Mouse (Mus musculus): ENCODE measurements at regions not wholly inside any gene's neighbourhood (a gene's known extent, or its start where the extent isn't known, plus 50 kb on each side); places are given as distances from the start of the nearest gene placed in this dataset.
A peak's percentile ranks its signal among the peaks of the same experiment; 100 is the strongest.

DNA sequence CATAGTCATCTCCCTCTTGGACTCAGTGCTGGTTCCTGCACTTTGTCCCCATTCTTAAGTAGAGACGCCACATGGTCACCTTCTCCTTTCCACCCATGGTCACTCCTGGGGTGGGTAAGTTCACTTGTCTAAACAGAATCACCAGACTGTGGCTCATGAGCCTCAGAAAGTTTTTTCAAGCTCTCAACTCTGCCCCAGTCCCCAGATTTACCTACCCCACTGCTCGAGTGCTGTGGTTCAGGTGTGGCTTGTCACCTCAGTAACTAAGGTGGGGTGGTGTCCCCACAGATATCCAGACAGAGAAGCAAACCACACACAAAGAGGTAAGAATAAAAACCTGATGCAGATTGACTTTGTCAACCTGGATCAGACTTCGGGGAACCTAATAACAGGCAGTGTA is 87.6 kb downstream of the Rpl10-ps3 start:
- Histone ChIP-seq H3K4me1 (no peaks in the 10 kb centered on the region), H3K9ac (no peak overlapping the region), H3K4me2 (no peak overlapping the region), H3K36me3 (no peaks in the 10 kb centered on the region), H3K9me3 (no peaks in the 10 kb centered on the region), H3K27me3 (replicated peaks) (no peaks in the 10 kb centered on the region), H3K4me3 (no peak overlapping the region), H3K27ac (replicated peaks) (no peak overlapping the region)
- 76% methylated on average over 3 of the region's 3 CpGs for WGBS
- no peak for ATAC-seq (ENCODE audit: extremely low read depth, insufficient number of reproducible peaks, low FRiP score, low TSS enrichment)

DNA sequence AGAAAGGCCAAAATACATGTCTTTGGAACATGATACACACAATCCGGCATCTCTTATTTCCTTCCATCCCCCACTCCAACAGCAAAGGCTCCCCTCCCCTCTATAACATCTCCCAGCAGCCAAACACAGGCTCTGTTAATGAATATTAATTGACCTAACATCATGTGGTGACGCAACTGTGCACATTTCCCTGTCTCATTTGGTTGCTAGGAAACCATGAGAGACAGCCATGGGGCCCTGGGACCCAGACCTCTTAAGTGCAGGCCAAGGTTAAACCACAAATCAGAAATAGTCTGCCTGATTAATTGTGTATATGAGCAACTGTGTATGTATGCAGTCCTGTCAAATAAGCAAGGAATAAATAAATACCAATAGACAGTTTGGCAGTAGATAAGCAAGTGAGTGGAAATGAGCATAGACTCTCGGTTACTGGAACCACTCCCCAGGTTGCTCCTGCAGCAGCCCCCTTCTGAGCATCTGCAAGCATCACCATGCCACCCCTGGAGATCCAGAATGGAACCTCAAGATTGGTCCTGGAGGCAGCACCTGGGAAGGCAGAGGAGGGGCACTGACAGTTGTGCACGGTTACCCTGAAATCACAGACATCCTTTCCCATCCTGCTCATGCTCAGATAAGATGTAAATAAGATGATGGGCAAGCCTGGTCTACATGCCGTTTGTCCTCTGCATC is 99.6 kb downstream of the Rpl10-ps3 start:
- Histone ChIP-seq H3K27ac (replicated peaks) (no peak overlapping the region), H3K4me2 (no peak overlapping the region), H3K36me3 (no peaks in the 10 kb centered on the region), H3K4me3 (no peak overlapping the region), H3K27me3 (replicated peaks) (no peaks in the 10 kb centered on the region), H3K9ac (no peak overlapping the region), H3K9me3 (no peaks in the 10 kb centered on the region), H3K4me1 (0 out of 2 replicates have a peak, but pooled peaks cover 6% of the 10 kb centered on the region)
- WGBS = 51% methylated on average over 5 of the region's 5 CpGs
- ATAC-seq (ENCODE audit: extremely low read depth, insufficient number of reproducible peaks, low FRiP score, low TSS enrichment) = no peak

DNA sequence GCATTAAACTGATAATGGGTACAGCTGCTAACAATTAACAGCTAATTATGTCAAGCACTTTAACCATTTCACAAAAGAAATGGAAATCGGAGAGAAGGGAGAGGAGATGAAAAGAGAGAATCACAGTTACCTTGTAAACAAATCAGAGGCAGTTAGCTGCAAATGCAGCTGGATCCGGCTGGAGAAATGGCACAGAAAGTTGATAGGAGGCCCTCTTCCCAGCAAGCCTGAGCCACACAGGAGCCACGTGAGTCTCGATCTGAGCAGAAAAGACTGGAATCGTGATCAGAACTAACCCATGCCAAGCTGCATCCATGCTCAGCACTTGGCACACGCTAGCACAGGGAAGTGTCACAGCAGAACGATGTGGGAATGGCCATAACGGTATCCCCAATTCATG is 103.8 kb downstream of the Rpl10-ps3 start:
- H3K27me3 ChIP-seq (replicated peaks) = no peaks in the 10 kb centered on the region
- H3K4me2 ChIP-seq = no peak overlapping the region
- no peak overlapping the region for H3K27ac ChIP-seq (replicated peaks)
- H3K9ac ChIP-seq = no peak overlapping the region
- 54% methylated on average over 8 of the region's 8 CpGs for WGBS
- ATAC-seq (ENCODE audit: extremely low read depth, insufficient number of reproducible peaks, low FRiP score, low TSS enrichment) = no peak
- H3K4me3 ChIP-seq = no peak overlapping the region
- H3K36me3 ChIP-seq = no peaks in the 10 kb centered on the region
- H3K9me3 ChIP-seq = no peaks in the 10 kb centered on the region
- peaks cover 12% of the 10 kb centered on the region for H3K4me1 ChIP-seq

DNA sequence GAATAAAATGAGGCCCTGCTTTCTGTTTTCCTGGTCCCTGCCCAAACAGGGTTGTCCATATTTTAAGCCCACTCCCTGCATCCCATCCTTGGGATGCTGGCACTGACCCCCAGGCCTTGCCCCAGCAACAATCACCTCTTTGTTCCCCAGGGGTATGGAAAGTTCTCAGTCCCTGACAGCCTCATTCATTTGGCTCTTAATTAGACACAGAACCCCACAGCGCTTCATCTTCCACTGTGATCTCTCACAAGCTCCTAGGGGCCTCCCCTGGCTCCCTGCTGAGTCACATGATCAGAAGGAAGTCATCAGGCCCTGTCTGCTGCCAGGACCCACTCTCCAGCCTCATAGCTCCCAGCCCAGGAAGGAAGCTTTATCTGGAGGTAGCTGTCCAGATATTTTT is 108.9 kb downstream of the Rpl10-ps3 start:
- WGBS = 50% methylated on average over 1 of the region's 1 CpGs
- ATAC-seq (ENCODE audit: extremely low read depth, insufficient number of reproducible peaks, low FRiP score, low TSS enrichment) = no peak
- H3K4me3 ChIP-seq = no peak overlapping the region
- peaks cover 12% of the 10 kb centered on the region for H3K4me1 ChIP-seq
- no peaks in the 10 kb centered on the region for H3K27me3 ChIP-seq (replicated peaks)
- H3K36me3 ChIP-seq = no peaks in the 10 kb centered on the region
- peak overlapping the region; percentile 20; the same call in 1 of the 2 replicates for H3K27ac ChIP-seq (replicated peaks)
- H3K9ac ChIP-seq = no peak overlapping the region
- no peaks in the 10 kb centered on the region for H3K9me3 ChIP-seq
- no peak overlapping the region for H3K4me2 ChIP-seq

GRCm38 (mm10) chr9:50234655-50235054 is 110.1 kb downstream of the Rpl10-ps3 start:
- no peak overlapping the region for H3K4me3 ChIP-seq
- H3K9me3 ChIP-seq = no peaks in the 10 kb centered on the region
- no peak overlapping the region for H3K27ac ChIP-seq (replicated peaks)
- no peak overlapping the region for H3K4me2 ChIP-seq
- peaks cover 12% of the 10 kb centered on the region for H3K4me1 ChIP-seq
- 65% methylated on average over 6 of the region's 6 CpGs for WGBS
- no peak for ATAC-seq (ENCODE audit: extremely low read depth, insufficient number of reproducible peaks, low FRiP score, low TSS enrichment)
- H3K36me3 ChIP-seq = no peaks in the 10 kb centered on the region
- H3K9ac ChIP-seq = no peak overlapping the region
- H3K27me3 ChIP-seq (replicated peaks) = no peaks in the 10 kb centered on the region

DNA sequence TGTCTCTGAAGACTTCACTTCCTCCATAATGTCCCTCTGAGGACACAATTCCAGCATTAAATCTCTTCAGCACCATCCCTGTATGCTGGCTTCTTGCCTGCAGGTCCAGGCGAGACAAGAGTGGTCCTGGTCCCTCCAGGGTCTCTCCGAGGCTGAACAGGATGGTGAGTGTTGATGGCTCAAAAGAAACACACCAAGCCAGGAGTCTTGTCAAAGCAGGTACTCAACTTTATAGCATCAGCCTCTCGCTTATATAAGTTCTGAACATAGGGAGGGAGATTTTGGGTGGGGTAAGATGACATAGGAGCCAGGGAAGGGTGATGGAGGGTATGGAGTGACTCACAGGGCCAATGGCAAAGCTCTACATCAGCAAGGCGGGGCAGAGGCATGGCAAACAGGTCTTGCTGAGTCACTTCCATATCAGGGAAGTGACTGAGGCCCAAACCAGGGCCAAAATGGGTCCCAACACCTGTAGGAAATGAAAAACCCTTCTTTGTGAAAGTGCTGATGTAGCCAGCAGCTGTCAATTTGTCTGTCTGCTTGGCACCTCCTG is 111.7 kb downstream of the Rpl10-ps3 start:
- H3K27me3 ChIP-seq (replicated peaks) = no peaks in the 10 kb centered on the region
- H3K9me3 ChIP-seq = no peaks in the 10 kb centered on the region
- H3K4me2 ChIP-seq = no peak overlapping the region
- H3K36me3 ChIP-seq = no peaks in the 10 kb centered on the region
- H3K4me1 ChIP-seq = peaks cover 12% of the 10 kb centered on the region
- no peak overlapping the region for H3K27ac ChIP-seq (replicated peaks)
- no peak overlapping the region for H3K9ac ChIP-seq
- no peak overlapping the region for H3K4me3 ChIP-seq
- ATAC-seq (ENCODE audit: extremely low read depth, insufficient number of reproducible peaks, low FRiP score, low TSS enrichment) = no peak
- WGBS = 65% methylated on average over 4 of the region's 4 CpGs

- no peak overlapping the region for H3K4me3 ChIP-seq
- no peak overlapping the region for H3K27ac ChIP-seq (replicated peaks)
- no peak overlapping the region for H3K4me2 ChIP-seq
- H3K4me1 ChIP-seq = no peaks in the 10 kb centered on the region
- no peaks in the 10 kb centered on the region for H3K36me3 ChIP-seq
- H3K27me3 ChIP-seq (replicated peaks) = no peaks in the 10 kb centered on the region
- WGBS = 61% methylated on average over 5 of the region's 5 CpGs
- H3K9me3 ChIP-seq = no peaks in the 10 kb centered on the region
- ATAC-seq (ENCODE audit: extremely low read depth, insufficient number of reproducible peaks, low FRiP score, low TSS enrichment) = no peak
- no peak overlapping the region for H3K9ac ChIP-seq
These were observed 134.3 kb downstream of the Rpl10-ps3 start for GRCm38 (mm10) chr9:50210481-50210880.

- Histone ChIP-seq H3K9me3 (no peaks in the 10 kb centered on the region), H3K27ac (replicated peaks) (no peak overlapping the region), H3K27me3 (replicated peaks) (no peaks in the 10 kb centered on the region), H3K9ac (no peak overlapping the region), H3K36me3 (no peaks in the 10 kb centered on the region), H3K4me3 (no peak overlapping the region), H3K4me1 (no peaks in the 10 kb centered on the region), H3K4me2 (no peak overlapping the region)
- no peak for ATAC-seq (ENCODE audit: extremely low read depth, insufficient number of reproducible peaks, low FRiP score, low TSS enrichment)
- WGBS = 51% methylated on average over 7 of the region's 7 CpGs
These were observed 145.1 kb downstream of the Rpl10-ps3 start for GRCm38 (mm10) chr9:50199422-50200218.

- Histone ChIP-seq H3K27ac (replicated peaks) (no peak overlapping the region), H3K36me3 (no peaks in the 10 kb centered on the region), H3K4me2 (no peak overlapping the region), H3K4me3 (no peak overlapping the region), H3K9me3 (no peaks in the 10 kb centered on the region), H3K9ac (no peak overlapping the region), H3K27me3 (replicated peaks) (no peaks in the 10 kb centered on the region), H3K4me1 (no peaks in the 10 kb centered on the region)
- WGBS = 57% methylated on average over 5 of the region's 5 CpGs
- ATAC-seq (ENCODE audit: extremely low read depth, insufficient number of reproducible peaks, low FRiP score, low TSS enrichment) = no peak
These were observed 152.2 kb downstream of the Rpl10-ps3 start for GRCm38 (mm10) chr9:50192400-50193110.

GRCm38 (mm10) chr9:50191136-50191535 is 153.6 kb downstream of the Rpl10-ps3 start:
- no peak overlapping the region for H3K9ac ChIP-seq
- H3K4me2 ChIP-seq = no peak overlapping the region
- WGBS = 12% methylated on average over 3 of the region's 3 CpGs
- ATAC-seq (ENCODE audit: extremely low read depth, insufficient number of reproducible peaks, low FRiP score, low TSS enrichment) = no peak
- H3K4me1 ChIP-seq = no peaks in the 10 kb centered on the region
- no peak overlapping the region for H3K27ac ChIP-seq (replicated peaks)
- no peaks in the 10 kb centered on the region for H3K27me3 ChIP-seq (replicated peaks)
- no peaks in the 10 kb centered on the region for H3K9me3 ChIP-seq
- H3K4me3 ChIP-seq = no peak overlapping the region
- H3K36me3 ChIP-seq = no peaks in the 10 kb centered on the region

- Histone ChIP-seq H3K27me3 (replicated peaks) (no peaks in the 10 kb centered on the region), H3K4me2 (no peak overlapping the region), H3K4me3 (no peak overlapping the region), H3K9ac (no peak overlapping the region), H3K36me3 (no peaks in the 10 kb centered on the region), H3K4me1 (no peaks in the 10 kb centered on the region), H3K9me3 (no peaks in the 10 kb centered on the region), H3K27ac (replicated peaks) (no peak overlapping the region)
- ATAC-seq (ENCODE audit: extremely low read depth, insufficient number of reproducible peaks, low FRiP score, low TSS enrichment) = no peak
- 62% methylated on average over 6 of the region's 6 CpGs for WGBS
These were observed 156.1 kb downstream of the Rpl10-ps3 start for GRCm38 (mm10) chr9:50188576-50189070.
